In the genomic region with DNA sequence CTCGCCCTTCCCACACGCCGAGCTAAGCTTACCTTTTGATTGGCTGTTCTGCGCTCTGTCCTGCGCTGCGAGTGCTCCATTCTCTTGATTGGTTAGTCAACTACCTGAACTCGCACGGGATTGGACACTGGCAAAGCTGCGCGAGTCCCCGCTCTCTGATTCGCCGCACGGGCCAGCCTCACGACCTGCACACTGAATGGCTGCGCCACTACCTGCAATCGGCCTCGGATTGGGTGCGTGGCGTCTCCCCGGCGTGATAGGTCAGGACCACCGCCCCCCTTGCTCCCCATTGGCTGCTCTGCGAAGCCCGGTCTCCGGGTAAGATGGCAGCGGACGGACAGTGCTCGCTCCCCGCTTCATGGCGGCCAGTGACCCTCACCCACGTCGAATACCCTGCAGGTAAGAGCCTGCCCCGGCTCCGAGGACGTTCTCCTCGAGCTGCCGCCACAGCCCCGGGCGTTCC, we compare ENCODE assay signal across 8 mouse cellular contexts. TPM values are rescaled to one million over a fixed set of nuclear protein-coding genes. Genes with fewer than 3 reads are reported as not detected.
A peak's percentile ranks its signal among the peaks of the same experiment; 100 is the strongest.
DNase-seq lines count a peak whose midpoint lies in the region; ATAC-seq and TF ChIP-seq lines count a peak whose summit lies in the region.

A gene (plus strand): TSS at position 141 of the 463 bp plus-strand sequence.

- H3K9ac ChIP-seq in kidney, embryonic 15.5 days: peak within 1 kb of the TSS; percentile 61

- no peak for TF ChIP-seq CTCF in bone marrow macrophage, adult 2 months (IDR thresholded peaks at IDR 0.05; ENCODE audit: low read depth, low read length)
- TF ChIP-seq CTCF in embryonic fibroblast, embryonic 13.5 days (IDR thresholded peaks at IDR 0.05; ENCODE audit: borderline replicate concordance, insufficient read depth, low read length): no peak

- H3K4me2 ChIP-seq in kidney, embryonic 15.5 days: peak within 1 kb of the TSS; percentile 93

- no peaks in the 10 kb centered on the region for H3K9me3 ChIP-seq in heart, embryonic 10.5 days
- H3K9me3 ChIP-seq in kidney, embryonic 15.5 days (replicated peaks): no peaks in the 10 kb centered on the region

- H3K27me3 ChIP-seq in heart, embryonic 10.5 days (ENCODE audit: insufficient read depth, poor library complexity, severe bottlenecking): no peaks in the 10 kb centered on the region
- H3K27me3 ChIP-seq in kidney, embryonic 15.5 days: no peaks in the 10 kb centered on the region

- peaks cover 21% of the 10 kb centered on the region for H3K36me3 ChIP-seq in heart, embryonic 10.5 days
- H3K36me3 ChIP-seq in kidney, embryonic 15.5 days: peaks cover 18% of the 10 kb centered on the region

- DNase-seq in A20 (ENCODE audit: low read depth, low spot score): peak; percentile 98
- peak; percentile 100 for DNase-seq in heart, embryonic 10.5 days (ENCODE audit: low spot score)
- DNase-seq in liver: peak; percentile 98
- DNase-seq in spleen, postnatal 4 days (ENCODE audit: low spot score in 2 of 2): peak; percentile 95 to 97

- H3K27ac ChIP-seq in bone marrow macrophage, adult 2 months (ENCODE audit: insufficient read depth, low read depth, low read length): peak within 1 kb of the TSS; percentile 79
- H3K27ac ChIP-seq in embryonic fibroblast, embryonic 13.5 days (ENCODE audit: insufficient read depth, low read length): peak within 1 kb of the TSS; percentile 45
- peak within 1 kb of the TSS; percentile 91 for H3K27ac ChIP-seq in heart, embryonic 10.5 days
- peak within 1 kb of the TSS; percentile 91 for H3K27ac ChIP-seq in kidney, embryonic 15.5 days

- peaks cover 33% of the 10 kb centered on the region for H3K4me1 ChIP-seq in bone marrow macrophage, adult 2 months (ENCODE audit: control insufficient read depth, insufficient read depth, low read length)
- peaks cover 3% of the 10 kb centered on the region; the same call in 1 of the 2 replicates for H3K4me1 ChIP-seq in embryonic fibroblast, embryonic 13.5 days (ENCODE audit: control insufficient read depth, insufficient read depth, low read length)
- H3K4me1 ChIP-seq in heart, embryonic 10.5 days: peaks cover 29% of the 10 kb centered on the region
- peaks cover 30% of the 10 kb centered on the region for H3K4me1 ChIP-seq in kidney, embryonic 15.5 days

- under 1% methylated on average over 40 of the region's 40 CpGs for WGBS in heart, embryonic 10.5 days
- under 1% methylated on average over 40 of the region's 40 CpGs for WGBS in kidney, embryonic 15.5 days

- H3K4me3 ChIP-seq in bone marrow macrophage, adult 2 months (ENCODE audit: insufficient read depth, low read length): peak within 1 kb of the TSS; percentile 93
- peak within 1 kb of the TSS; percentile 76 for H3K4me3 ChIP-seq in embryonic fibroblast, embryonic 13.5 days (ENCODE audit: insufficient read depth, low read length)
- H3K4me3 ChIP-seq in heart, embryonic 10.5 days: peak within 1 kb of the TSS; percentile 84
- H3K4me3 ChIP-seq in kidney, embryonic 15.5 days (replicated peaks): peak within 1 kb of the TSS; percentile 73

- no peak for TF ChIP-seq POLR2A in bone marrow macrophage, adult 2 months (IDR thresholded peaks at IDR 0.05; ENCODE audit: borderline replicate concordance, low read depth, low read length)
- TF ChIP-seq POLR2A in embryonic fibroblast, embryonic 13.5 days (IDR thresholded peaks at IDR 0.05; ENCODE audit: low read depth, low read length): peak; percentile 65; the same call in 1 of the 2 replicates

- ATAC-seq in kidney, embryonic 15.5 days (replicated peaks; ENCODE audit: low FRiP score): peak; percentile 97
- ATAC-seq in monocyte, adult 5-6 weeks (replicated peaks; ENCODE audit: insufficient number of reproducible peaks, low FRiP score, low TSS enrichment, poor library complexity, severe bottlenecking): peak; percentile 97

RNA-seq across cellular contexts. Expression of the gene that starts here (rescaled TPM):
- 24.2 and 28.7 TPM in 2 replicates for polyA plus RNA-seq in bone marrow macrophage, adult 2 months (2012; ENCODE audit: insufficient read depth, insufficient read length, missing spikeins)
- 26.6 and 33.8 TPM in 2 replicates for polyA plus RNA-seq in embryonic fibroblast, embryonic 13.5 days (2011; ENCODE audit: insufficient read length, low read depth, missing spikeins)
- polyA plus RNA-seq in heart, embryonic 10.5 days (2016; fragmentation: Nextera tagmentation; extraction: Ambion mirVana): 29.9 and 36.1 TPM in 2 replicates
- polyA plus RNA-seq in kidney, embryonic 15.5 days (2015; fragmentation: Nextera tagmentation; extraction: Ambion mirVana): 36.9 and 37.7 TPM in 2 replicates
- 11.3 to 25.4 TPM (median 19.3 TPM) in 3 replicates for total RNA-seq in monocyte, adult 5-6 weeks (2017)

Comparison
In these comparisons a context has a peak if more than half of its experiments do, and no peak if none do; other contexts are left out.
1. Peak in every context shown above with its lines: DNase-seq, ATAC-seq, H3K4me3 ChIP-seq and H3K27ac ChIP-seq.